Mouse (Mus musculus): Measurements from ENCODE around the gene Omg. TPM values are rescaled to one million over a fixed set of nuclear protein-coding genes. Genes with fewer than 3 reads are reported as not detected.

The Omg gene
- polyA plus RNA-seq, 1 experiment from 2014 or later: 0.55 TPM

- ATAC-seq: no peak
- Histone ChIP-seq H3K4me1 (replicated peaks; ENCODE audit: control insufficient read depth, insufficient read depth, low read length) (no peaks in the 10 kb centered on the region), H3K4me2 (replicated peaks; ENCODE audit: low read depth) (no peak overlapping the region), H3K4me3 (ENCODE audit: low read depth, low read length) (no peak overlapping the region), H3K27ac (ENCODE audit: low read depth, low read length) (no peak overlapping the region), H3K27me3 (replicated peaks; ENCODE audit: control insufficient read depth, insufficient read depth, low read length) (no peaks in the 10 kb centered on the region), H3K9ac (ENCODE audit: low read depth, low read length) (no peak overlapping the region), H3K36me3 (ENCODE audit: control insufficient read depth, insufficient read depth) (peaks cover 20% of the 10 kb centered on the region; the same call in 1 of the 2 replicates), H3K9me3 (ENCODE audit: control insufficient read depth) (no peaks in the 10 kb centered on the region)
- WGBS: 78% methylated on average over 1 of the region's 1 CpGs
- no peak for TF ChIP-seq CTCF (IDR thresholded peaks at IDR 0.05; ENCODE audit: low read depth)
Measured at GRCm38 (mm10) chr11:79468097-79468496, 35.8 kb downstream of the Omg start.

GRCm38 (mm10) chr11:79460756-79461450, 43.0 kb downstream of the Omg start:
- H3K36me3 ChIP-seq (ENCODE audit: control insufficient read depth, insufficient read depth): peaks cover 12% of the 10 kb centered on the region
- no peak overlapping the region for H3K27ac ChIP-seq (ENCODE audit: low read depth, low read length)
- no peak overlapping the region for H3K9ac ChIP-seq (ENCODE audit: low read depth, low read length)
- H3K4me3 ChIP-seq (ENCODE audit: low read depth, low read length): no peak overlapping the region
- H3K4me1 ChIP-seq (replicated peaks; ENCODE audit: control insufficient read depth, insufficient read depth, low read length): no peaks in the 10 kb centered on the region
- no peak overlapping the region for H3K4me2 ChIP-seq (replicated peaks; ENCODE audit: low read depth)
- 92% methylated on average over 3 of the region's 3 CpGs for WGBS
- H3K27me3 ChIP-seq (replicated peaks; ENCODE audit: control insufficient read depth, insufficient read depth, low read length): no peaks in the 10 kb centered on the region
- TF ChIP-seq CTCF (IDR thresholded peaks at IDR 0.05; ENCODE audit: low read depth): no peak
- ATAC-seq: no peak
- no peaks in the 10 kb centered on the region for H3K9me3 ChIP-seq (ENCODE audit: control insufficient read depth)

- H3K9me3 ChIP-seq (ENCODE audit: control insufficient read depth): no peaks in the 10 kb centered on the region
- H3K4me2 ChIP-seq (replicated peaks; ENCODE audit: low read depth): no peak overlapping the region
- WGBS: 87% methylated on average over 4 of the region's 4 CpGs
- no peak for TF ChIP-seq CTCF (IDR thresholded peaks at IDR 0.05; ENCODE audit: low read depth)
- no peak overlapping the region for H3K27ac ChIP-seq (ENCODE audit: low read depth, low read length)
- no peak overlapping the region for H3K4me3 ChIP-seq (ENCODE audit: low read depth, low read length)
- H3K27me3 ChIP-seq (replicated peaks; ENCODE audit: control insufficient read depth, insufficient read depth, low read length): no peaks in the 10 kb centered on the region
- no peaks in the 10 kb centered on the region for H3K4me1 ChIP-seq (replicated peaks; ENCODE audit: control insufficient read depth, insufficient read depth, low read length)
- peaks cover 14% of the 10 kb centered on the region for H3K36me3 ChIP-seq (ENCODE audit: control insufficient read depth, insufficient read depth)
- ATAC-seq: no peak
- H3K9ac ChIP-seq (ENCODE audit: low read depth, low read length): no peak overlapping the region
Measured at GRCm38 (mm10) chr11:79459846-79460245, 44.0 kb downstream of the Omg start.

GRCm38 (mm10) chr11:79457928-79458327, 46.0 kb downstream of the Omg start:
- Histone ChIP-seq H3K27me3 (replicated peaks; ENCODE audit: control insufficient read depth, insufficient read depth, low read length) (no peaks in the 10 kb centered on the region), H3K4me1 (replicated peaks; ENCODE audit: control insufficient read depth, insufficient read depth, low read length) (no peaks in the 10 kb centered on the region), H3K27ac (ENCODE audit: low read depth, low read length) (no peak overlapping the region), H3K9ac (ENCODE audit: low read depth, low read length) (no peak overlapping the region), H3K9me3 (ENCODE audit: control insufficient read depth) (no peaks in the 10 kb centered on the region), H3K4me2 (replicated peaks; ENCODE audit: low read depth) (no peak overlapping the region), H3K4me3 (ENCODE audit: low read depth, low read length) (no peak overlapping the region), H3K36me3 (ENCODE audit: control insufficient read depth, insufficient read depth) (peaks cover 24% of the 10 kb centered on the region)
- no peak for TF ChIP-seq CTCF (IDR thresholded peaks at IDR 0.05; ENCODE audit: low read depth)
- no peak for ATAC-seq
- 79% methylated on average over 3 of the region's 3 CpGs for WGBS

- no peaks in the 10 kb centered on the region for H3K9me3 ChIP-seq (ENCODE audit: control insufficient read depth)
Measured at GRCm38 (mm10) chr11:79452966-79453365, 50.9 kb downstream of the Omg start.

More at GRCm38 (mm10) chr11:79452966-79453365, 50.9 kb downstream of the Omg start:
- Histone ChIP-seq H3K4me1 (replicated peaks; ENCODE audit: control insufficient read depth, insufficient read depth, low read length) (no peaks in the 10 kb centered on the region), H3K4me3 (ENCODE audit: low read depth, low read length) (no peak overlapping the region), H3K9ac (ENCODE audit: low read depth, low read length) (no peak overlapping the region), H3K36me3 (ENCODE audit: control insufficient read depth, insufficient read depth) (peaks cover 25% of the 10 kb centered on the region), H3K4me2 (replicated peaks; ENCODE audit: low read depth) (no peak overlapping the region), H3K27me3 (replicated peaks; ENCODE audit: control insufficient read depth, insufficient read depth, low read length) (no peaks in the 10 kb centered on the region), H3K27ac (ENCODE audit: low read depth, low read length) (no peak overlapping the region)
- TF ChIP-seq CTCF (IDR thresholded peaks at IDR 0.05; ENCODE audit: low read depth): no peak
- ATAC-seq: no peak

Other genes starting within 250 kb of the Omg start
- gene Wsb1, start 249.4 kb downstream of the Omg start, polyA plus RNA-seq (2015; fragmentation: Nextera tagmentation; extraction: Ambion mirVana): 64.7 and 70.5 TPM in 2 replicates
- gene Gm9964, start 207.2 kb downstream of the Omg start, polyA plus RNA-seq (2015; fragmentation: Nextera tagmentation; extraction: Ambion mirVana): not detected in 2 replicates
- gene Nf1, start 164.4 kb downstream of the Omg start, polyA plus RNA-seq (2015; fragmentation: Nextera tagmentation; extraction: Ambion mirVana): 6.3 and 8.3 TPM in 2 replicates
- gene Evi2b, start 19.7 kb upstream of the Omg start, polyA plus RNA-seq (2015; fragmentation: Nextera tagmentation; extraction: Ambion mirVana): 0.41 and 1.2 TPM in 2 replicates
- gene Evi2, start 26.5 kb upstream of the Omg start, polyA plus RNA-seq (2015; fragmentation: Nextera tagmentation; extraction: Ambion mirVana): 0.17 and 0.21 TPM in 2 replicates
- gene Evi2a, start 26.5 kb upstream of the Omg start, polyA plus RNA-seq (2015; fragmentation: Nextera tagmentation; extraction: Ambion mirVana): 2.2 and 3.3 TPM in 2 replicates
- gene Rab11fip4, start 87.1 kb upstream of the Omg start, polyA plus RNA-seq (2015; fragmentation: Nextera tagmentation; extraction: Ambion mirVana): 1.5 and 1.7 TPM in 2 replicates